Mouse (Mus musculus) cortical plate, adult 2 months (tissue): ENCODE measurements around the gene Ppp2ca.

Source experiments
- CTCF ChIP-seq: fragments of 200-500 bp; IDR thresholded peaks from 2 replicates; pipeline ENCODE4 v1.5.1; 2011; ENCODE audit warnings: mild to moderate bottlenecking, control low read depth, low read length; ENCODE audit not compliant: insufficient read depth; ENCODE audit errors: extremely low read depth
- POLR2A ChIP-seq: fragments of 200-500 bp; IDR thresholded peaks from 2 replicates; pipeline ENCODE4 v1.6.1; 2011; ENCODE audit warnings: mild to moderate bottlenecking, low read length, control low read depth; ENCODE audit not compliant: insufficient read depth; ENCODE audit errors: extremely low read depth

- TF ChIP-seq CTCF (no peak), POLR2A (no peak)
Observed at GRCm38 (mm10) chr11:52065841-52066240, 32.6 kb upstream of the Ppp2ca start.
